Mouse (Mus musculus) left cerebral cortex, adult 6 months (tissue): ENCODE measurements around the gene Gcnt3. TPM values are rescaled to one million over a fixed set of nuclear protein-coding genes. Genes with fewer than 3 reads are reported as not detected.

Source experiments
- long read RNA-seq, 2 experiments: library from polyadenylated mRNA; unstranded; transcript quantifications; one replicate each; pipeline ENCODE4 v2.0.0; 2019 to 2020
- polyA plus RNA-seq: library from polyadenylated mRNA; unstranded; fragments of <200 nt; fragmentation: Nextera tagmentation; gene quantifications from 2 replicates; pipeline ENCODE4 v1.2.3, GENCODE M21; 2021

The Gcnt3 gene
- not detected in 2 replicates for polyA plus RNA-seq
- long read RNA-seq, experiment 1: 0 reads
- long read RNA-seq, experiment 2: 0 reads

DNA sequence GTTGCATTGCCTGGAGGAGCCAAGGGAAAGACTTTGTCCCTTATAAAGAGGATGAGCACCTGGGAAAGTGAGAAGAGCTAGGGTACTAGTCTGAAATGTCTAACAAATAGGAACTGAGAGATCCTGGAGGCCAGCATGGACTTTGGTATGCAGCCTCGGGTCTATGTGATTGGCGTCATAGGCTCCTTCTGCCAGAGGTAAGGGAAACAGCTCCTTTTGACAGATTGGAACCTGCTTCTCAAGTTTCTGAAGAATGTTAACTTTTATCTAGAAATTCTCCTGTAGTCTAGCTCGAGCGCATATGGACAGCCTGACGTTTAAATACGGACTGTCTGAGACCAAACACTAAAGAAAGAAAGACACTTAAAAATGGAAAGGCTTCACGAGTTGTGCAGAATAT is at the start of gene Gcnt3:
Gene Gcnt3 (minus strand): TSS at position 101 of the 400 bp plus-strand sequence.

DNA sequence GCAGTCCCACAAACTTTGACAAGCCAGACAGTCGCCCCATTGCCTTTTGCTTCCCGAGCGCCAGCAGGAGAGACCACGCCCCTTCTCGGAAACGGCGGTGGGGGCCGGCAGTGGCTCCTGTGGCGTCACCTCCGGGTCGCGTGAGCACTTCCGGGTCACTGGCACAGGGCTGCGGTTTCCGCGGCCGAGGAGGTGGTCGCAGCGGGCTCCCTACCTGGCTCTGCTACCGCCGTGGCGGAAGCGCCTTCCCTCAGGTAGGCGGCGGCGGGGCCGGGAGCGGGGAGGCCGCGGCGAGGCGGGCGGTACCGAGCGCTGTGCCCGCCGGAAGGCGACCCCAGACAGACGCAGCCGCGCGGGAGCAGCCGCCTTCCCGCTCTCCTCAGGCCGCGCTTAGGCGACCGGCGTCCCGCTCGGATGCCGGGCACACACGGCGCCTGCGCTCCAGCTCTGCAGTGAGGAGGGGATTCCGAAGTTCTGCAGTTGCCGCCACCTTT is 25.4 kb downstream of the Gcnt3 start, which contains the start of gene Gtf2a2:
Gene Gtf2a2 (plus strand): TSS at position 143 of the 494 bp plus-strand sequence.

DNA sequence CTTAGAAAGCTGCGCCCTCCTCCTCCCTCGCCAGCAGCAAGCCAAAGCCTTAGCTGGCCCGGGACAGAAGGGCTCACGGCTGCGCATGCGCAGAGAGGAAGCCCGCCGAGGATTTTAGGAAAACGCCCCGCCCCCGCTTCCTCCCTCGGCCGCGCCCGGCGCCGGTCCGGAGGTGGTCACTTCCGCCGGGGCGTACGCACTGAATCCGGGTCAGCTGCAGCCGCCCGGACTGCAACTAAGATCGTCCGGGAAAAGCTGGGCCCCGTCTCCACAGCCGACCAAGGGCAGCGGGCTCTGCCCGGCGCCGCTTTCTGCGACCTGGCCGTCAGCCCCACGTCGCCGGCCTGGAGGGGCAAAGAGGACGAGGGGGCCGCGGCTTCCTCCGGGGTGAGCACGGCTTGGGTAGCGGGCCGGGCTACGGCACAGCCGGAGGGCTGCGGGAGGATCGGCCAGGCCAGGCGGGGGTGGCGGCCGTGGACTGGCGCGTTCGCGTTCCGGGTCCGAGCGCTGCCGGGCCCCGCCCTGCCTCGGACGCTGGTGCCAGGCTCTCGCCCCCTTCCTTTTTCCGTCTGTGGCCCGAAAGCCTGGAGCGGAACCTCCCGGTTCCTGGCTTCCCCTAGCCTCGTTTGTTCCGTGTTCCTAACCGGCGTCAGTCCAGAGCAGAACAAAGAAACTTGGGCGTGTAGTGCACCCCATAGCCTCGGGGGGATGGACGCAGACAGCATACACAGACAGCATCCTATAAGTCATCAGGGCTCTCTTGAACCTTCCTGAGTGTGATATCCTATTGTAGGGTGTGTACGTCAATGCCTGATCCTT is 48.4 kb downstream of the Gcnt3 start, which contains the start of gene Bnip2:
Gene Bnip2 (plus strand): TSS at position 164 of the 819 bp plus-strand sequence.

Other genes starting within 250 kb of the Gcnt3 start
- gene Bnip2, start 48.6 kb downstream of the Gcnt3 start, polyA plus RNA-seq: 28.5 and 35.7 TPM in 2 replicates
- gene Gtf2a2, start 25.5 kb downstream of the Gcnt3 start, polyA plus RNA-seq: 74.1 and 74.2 TPM in 2 replicates
- gene Fam81a, start 104.5 kb upstream of the Gcnt3 start, polyA plus RNA-seq: 244 and 282 TPM in 2 replicates
- gene Myo1e, start 169.3 kb upstream of the Gcnt3 start, polyA plus RNA-seq: 4.2 and 4.3 TPM in 2 replicates